Mouse (Mus musculus): ENCODE results near the gene Tsga10.

- TF ChIP-seq CTCF (IDR thresholded peaks at IDR 0.05; ENCODE audit: low read depth, low read length), result no peak
- TF ChIP-seq POLR2A (IDR thresholded peaks at IDR 0.05; ENCODE audit: borderline replicate concordance, low read depth, low read length), result no peak
These were observed 125.9 kb downstream of the Tsga10 start for GRCm38 (mm10) chr1:37740161-37740802.

Measured in bone marrow macrophage, adult 2 months (primary cell).